Mouse (Mus musculus): ENCODE data around the gene Cstf2t.

GRCm38 (mm10) chr19:31114690-31115089 lies 32.1 kb downstream of the Cstf2t start:
- no peak for TF ChIP-seq CTCF (IDR thresholded peaks at IDR 0.05)
- no peak for TF ChIP-seq EP300 (IDR thresholded peaks at IDR 0.05)

Data from lung, postnatal 0 days (tissue).